Mouse (Mus musculus) gastrocnemius, postnatal 14 days (tissue): ENCODE results near the gene Scgb1b19. TPM values are rescaled to one million over a fixed set of nuclear protein-coding genes. Genes with fewer than 3 reads are reported as not detected.
"Not testable (repeated sequence)": the region's sequence is repeated elsewhere in the genome, so short reads cannot be mapped to it uniquely, and the experiment has no call there.

Experiments
- DNase-seq: peaks from one replicate; pipeline ENCODE4 v3.0.0; 2021; ENCODE audit warnings: mixed read lengths
- intact Hi-C: fragments of 180-260 bp; cut with DNase I; formaldehyde crosslinking; loops from one replicate; pipeline ENCODE4 v1.15.1; 2025; ENCODE audit warnings: low total_unique reads
- long read RNA-seq, 2 experiments: library from polyadenylated mRNA; stranded (forward); transcript quantifications; one replicate each; pipeline ENCODE4 v2.0.0; 2021
- total RNA-seq, 2 experiments: library from RNA; stranded (reverse); gene quantifications; 2 replicates each; pipeline ENCODE4 v1.2.3; 2021

Gene Scgb1b19
- total RNA-seq, result not detected
- long read RNA-seq, experiment 1, result 0 reads
- long read RNA-seq, experiment 2, result 0 reads

DNA sequence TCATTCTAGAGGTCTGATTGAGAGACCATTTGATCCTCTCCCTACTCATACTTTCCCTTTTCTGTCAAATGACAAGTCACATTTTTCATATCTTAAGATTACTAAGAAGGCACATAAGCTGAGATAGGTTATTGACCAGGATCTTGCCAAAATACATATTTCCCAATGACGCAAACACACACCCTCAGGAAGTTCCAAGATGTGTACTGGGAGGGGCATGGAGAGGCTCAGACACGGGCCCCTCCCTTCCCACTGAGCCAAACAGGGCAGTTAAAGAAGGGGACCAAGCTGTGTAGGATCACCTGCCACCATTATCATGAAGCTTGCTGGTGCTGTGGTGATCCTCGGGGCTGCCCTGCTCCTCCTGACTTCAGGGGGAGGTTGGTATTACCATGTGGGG lies at the start of gene Scgb1b19:
Scgb1b19 (plus strand) TSS at position 301 of the 400 bp plus-strand sequence.
- intact Hi-C loops, DNase-seq: not testable (repeated sequence)

- intact Hi-C loops, DNase-seq: not testable (repeated sequence)
Observed at GRCm38 (mm10) chr7:33280238-33280637, 6.9 kb upstream of the Scgb1b19 start, which contains the start of gene Scgb2b19. TSS of gene Scgb2b19 (minus strand) at chr7:33280338.

Other genes starting within 250 kb of the Scgb1b19 start
- gene Scgb2b17, start 230.7 kb upstream of the Scgb1b19 start, total RNA-seq, result not detected
- not detected for gene Scgb1b17, start 223.8 kb upstream of the Scgb1b19 start, total RNA-seq
- not detected for gene Scgb2b18, start 113.4 kb upstream of the Scgb1b19 start, total RNA-seq
- not detected for gene Scgb1b18, start 101.7 kb upstream of the Scgb1b19 start, total RNA-seq
- gene Scgb2b19, start 7.0 kb upstream of the Scgb1b19 start, total RNA-seq, result not detected
- not detected for gene Scgb2b20, start 79.0 kb downstream of the Scgb1b19 start, total RNA-seq
- not detected for gene Scgb1b20, start 85.9 kb downstream of the Scgb1b19 start, total RNA-seq
- not detected for gene Scgb2b21, start 233.2 kb downstream of the Scgb1b19 start, total RNA-seq